Mouse (Mus musculus) neural tube, postnatal 0 days (tissue): ENCODE data around the gene Ddx60. TPM values are rescaled to one million over a fixed set of nuclear protein-coding genes. Genes with fewer than 3 reads are reported as not detected.

ENCODE experiments used
- polyA plus RNA-seq: library from polyadenylated mRNA; unstranded; fragments of >200 nt; fragmentation: Nextera tagmentation; extraction: Ambion mirVana; gene quantifications from 2 replicates; pipeline ENCODE4 v1.2.1, GENCODE M21; 2015

Ddx60 gene
- polyA plus RNA-seq = 0.65 and 1.2 TPM in 2 replicates

DNA sequence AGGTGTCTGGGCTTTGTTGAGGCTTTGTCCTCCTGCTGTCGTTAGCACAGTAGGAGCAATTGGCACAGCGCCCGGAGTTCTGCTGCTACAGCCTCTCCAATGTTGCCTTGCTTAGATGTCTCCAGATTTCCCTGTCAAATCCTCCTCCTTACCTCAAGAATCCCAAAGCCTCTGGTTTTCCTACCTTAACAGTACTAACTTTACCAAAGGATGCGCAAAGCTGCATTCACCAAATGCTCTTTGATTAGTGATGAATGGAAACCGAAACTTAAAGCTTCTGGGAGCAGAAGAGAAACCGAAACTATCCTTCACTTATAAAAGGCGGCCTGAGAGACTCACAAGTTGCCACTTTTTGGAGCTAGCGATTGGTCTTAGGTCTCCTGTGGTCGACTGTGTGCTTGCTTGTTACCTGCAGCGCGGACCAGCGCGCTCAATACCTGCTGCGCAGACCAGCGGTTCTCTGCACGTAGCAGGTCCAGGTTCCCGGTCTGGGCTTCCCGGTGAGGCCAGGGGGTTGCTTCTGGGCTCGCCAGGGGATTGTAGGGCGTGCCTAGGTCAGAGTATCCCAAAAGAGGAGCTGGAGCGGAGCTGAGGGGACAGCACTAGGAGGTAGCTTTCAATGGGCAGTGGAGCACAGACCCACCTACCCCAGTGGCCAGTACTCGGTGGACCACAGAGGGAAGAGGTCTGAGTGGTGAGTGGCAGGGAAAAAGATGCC, at the start of gene Ddx60:
Ddx60 (plus strand) TSS at position 311 of the 718 bp plus-strand sequence.

GRCm38 (mm10) chr8:61902521-61902920, 25.4 kb upstream of the Ddx60 start, which contains the start of gene Palld:
Palld (minus strand) TSS chr8:61902690.

Other genes with a start within 250 kb of the Ddx60 start
- gene Palld, start 25.4 kb upstream of the Ddx60 start, polyA plus RNA-seq = 13.9 and 14.7 TPM in 2 replicates
- 0.17 TPM in 1 of 2 replicates, not detected in the other for gene Anxa10, start 195.1 kb downstream of the Ddx60 start, polyA plus RNA-seq